Mouse (Mus musculus) CH12.LX (cell line): ENCODE measurements around the gene Dkk3. TPM values are rescaled to one million over a fixed set of nuclear protein-coding genes. Genes with fewer than 3 reads are reported as not detected.

Source experiments
- DNase-seq: peaks from one replicate; pipeline ENCODE4 v3.0.0-alpha.2; 2013; ENCODE audit errors: extremely low read depth
- H3K27ac ChIP-seq: 2 replicates; pipeline ENCODE4 v1.5.1; 2012; ENCODE audit warnings: low read depth, mild to moderate bottlenecking, control low read depth, moderate library complexity; ENCODE audit not compliant: insufficient read depth
- H3K27me3 ChIP-seq: replicated peaks from 2 replicates; pipeline ENCODE3; 2012; ENCODE audit warnings: inconsistent platforms
- H3K36me3 ChIP-seq, 2 experiments: replicated peaks in 1 of 2; 2 replicates each; pipeline versions ENCODE3 to v1.6.1; 2012; ENCODE audit warnings: inconsistent platforms in 1 of 2, low read length in 1 of 2, mild to moderate bottlenecking in 1 of 2, mixed read lengths in 1 of 2, moderate library complexity in 1 of 2; ENCODE audit not compliant: control insufficient read depth in 1 of 2, insufficient read depth in 1 of 2
- H3K4me1 ChIP-seq, 2 experiments: 2 replicates each; pipeline ENCODE4 v1.6.1; 2012; ENCODE audit warnings: inconsistent platforms in 1 of 2, moderate library complexity in 1 of 2; ENCODE audit not compliant: insufficient read depth in 2 of 2, control insufficient read depth in 1 of 2
- H3K4me2 ChIP-seq: 2 replicates; pipeline ENCODE4 v1.6.1; 2012; ENCODE audit warnings: low read depth, mild to moderate bottlenecking, control low read depth; ENCODE audit not compliant: poor library complexity, insufficient read depth, severe bottlenecking
- H3K4me3 ChIP-seq, 3 experiments: fragments of 150-350 bp in 1 of 3; sonication (generic) in 1 of 3; replicated peaks in 1 of 3; 2 replicates each; pipeline versions ENCODE3 to v1.5.1; 2011 to 2012; ENCODE audit warnings: low read depth in 2 of 3, low read length in 2 of 3, mild to moderate bottlenecking in 2 of 3, moderate library complexity in 2 of 3, control low read depth in 1 of 3, improper control_type of control experiment in 1 of 3, inconsistent platforms in 1 of 3, mixed read lengths in 1 of 3; ENCODE audit not compliant: poor library complexity in 1 of 3
- H3K79me2 ChIP-seq: replicated peaks from 2 replicates; pipeline ENCODE4 v1.6.1; 2012; ENCODE audit warnings: mild to moderate bottlenecking, moderate library complexity; ENCODE audit not compliant: control insufficient read depth, poor library complexity, insufficient read depth, severe bottlenecking; ENCODE audit errors: extremely low read depth
- H3K9ac ChIP-seq: 2 replicates; pipeline ENCODE4 v1.6.1; 2012; ENCODE audit warnings: low read depth, mild to moderate bottlenecking, control low read depth, moderate library complexity; ENCODE audit not compliant: insufficient read depth
- H3K9me3 ChIP-seq: replicated peaks from 2 replicates; pipeline ENCODE3; 2012; ENCODE audit warnings: low read length, inconsistent platforms, mixed read lengths
- BHLHE40 ChIP-seq: IDR thresholded peaks from 2 replicates; pipeline ENCODE4 v1.6.1; 2011; ENCODE audit warnings: mild to moderate bottlenecking, low read depth, low read length, improper control_type of control experiment
- CHD1 ChIP-seq: IDR thresholded peaks from 2 replicates; pipeline ENCODE4 v1.6.1; 2012; ENCODE audit warnings: low read depth, low read length, improper control_type of control experiment, inconsistent platforms
- CHD2 ChIP-seq: IDR thresholded peaks from 2 replicates; pipeline ENCODE4 v1.6.1; 2011; ENCODE audit warnings: low read length, improper control_type of control experiment
- CTCF ChIP-seq, 2 experiments: IDR thresholded peaks in 1 of 2; conservative IDR thresholded peaks in 1 of 2; 2 replicates each; pipeline ENCODE4 v1.5.1; 2011 to 2012; ENCODE audit warnings: low read depth in 2 of 2, low read length in 2 of 2, improper control_type of control experiment in 1 of 2, inconsistent platforms in 1 of 2, mild to moderate bottlenecking in 1 of 2, moderate library complexity in 1 of 2
- E2F4 ChIP-seq: IDR thresholded peaks from 2 replicates; pipeline ENCODE4 v1.6.1; 2011; ENCODE audit warnings: low read depth, low read length, improper control_type of control experiment; ENCODE audit not compliant: insufficient replicate concordance
- EP300 ChIP-seq: IDR thresholded peaks from 2 replicates; pipeline ENCODE4 v1.6.1; 2011; ENCODE audit warnings: low read length, improper control_type of control experiment
- ETS1 ChIP-seq: conservative IDR thresholded peaks from 2 replicates; pipeline ENCODE4 v1.6.1; 2012; ENCODE audit warnings: low read depth, mild to moderate bottlenecking, inconsistent platforms, low read length, improper control_type of control experiment, moderate library complexity
- GABPA ChIP-seq: IDR thresholded peaks from 2 replicates; pipeline ENCODE4 v1.6.1; 2012; ENCODE audit warnings: low read depth, low read length, improper control_type of control experiment, inconsistent platforms; ENCODE audit not compliant: insufficient replicate concordance
- IRF4 ChIP-seq: IDR thresholded peaks from 2 replicates; pipeline ENCODE4 v1.6.1; 2014; ENCODE audit warnings: low read depth, mild to moderate bottlenecking, inconsistent platforms, low read length, improper control_type of control experiment
- JUND ChIP-seq: conservative IDR thresholded peaks from 2 replicates; pipeline ENCODE4 v1.6.1; 2011; ENCODE audit warnings: low read depth, low read length, improper control_type of control experiment
- KAT2A ChIP-seq: IDR thresholded peaks from 2 replicates; pipeline ENCODE4 v1.6.1; 2012; ENCODE audit warnings: low read length, improper control_type of control experiment, inconsistent platforms; ENCODE audit not compliant: insufficient replicate concordance
- MAFK ChIP-seq: IDR thresholded peaks from 2 replicates; pipeline ENCODE4 v1.6.1; 2011; ENCODE audit warnings: low read length, improper control_type of control experiment; ENCODE audit not compliant: insufficient replicate concordance
- MAZ ChIP-seq: IDR thresholded peaks from 2 replicates; pipeline ENCODE4 v1.6.1; 2012; ENCODE audit warnings: low read depth, mild to moderate bottlenecking, inconsistent platforms, low read length, improper control_type of control experiment, moderate library complexity
- MXI1 ChIP-seq: IDR thresholded peaks from 2 replicates; pipeline ENCODE4 v1.6.1; 2011; ENCODE audit warnings: mild to moderate bottlenecking, low read depth, low read length, improper control_type of control experiment
- MYC ChIP-seq: IDR thresholded peaks from 2 replicates; pipeline ENCODE4 v1.6.1; 2011; ENCODE audit warnings: low read depth, mild to moderate bottlenecking, improper control_type of control experiment, low read length
- POLR2A ChIP-seq: IDR thresholded peaks from 2 replicates; pipeline ENCODE4 v1.6.1; 2011; ENCODE audit warnings: low read depth, mild to moderate bottlenecking, improper control_type of control experiment, low read length
- RAD21 ChIP-seq: IDR thresholded peaks from 2 replicates; pipeline ENCODE4 v1.6.1; 2011; ENCODE audit warnings: low read depth, mild to moderate bottlenecking, low read length, improper control_type of control experiment, moderate library complexity
- RCOR1 ChIP-seq: conservative IDR thresholded peaks from 2 replicates; pipeline ENCODE4 v1.6.1; 2012; ENCODE audit warnings: low read depth, mild to moderate bottlenecking, inconsistent platforms, low read length, improper control_type of control experiment
- SMC3 ChIP-seq: IDR thresholded peaks from 2 replicates; pipeline ENCODE4 v1.6.1; 2011; ENCODE audit warnings: low read depth, low read length, improper control_type of control experiment
- TBP ChIP-seq: conservative IDR thresholded peaks from 2 replicates; pipeline ENCODE4 v1.6.1; 2011; ENCODE audit warnings: low read depth, low read length, improper control_type of control experiment
- TCF12 ChIP-seq: IDR thresholded peaks from 2 replicates; pipeline ENCODE4 v1.6.1; 2014; ENCODE audit warnings: low read depth, mild to moderate bottlenecking, inconsistent platforms, low read length, improper control_type of control experiment
- USF2 ChIP-seq: conservative IDR thresholded peaks from 2 replicates; pipeline ENCODE4 v1.6.1; 2011; ENCODE audit warnings: low read depth, low read length, improper control_type of control experiment
- ZC3H11A ChIP-seq: IDR thresholded peaks from 2 replicates; pipeline ENCODE4 v1.6.1; 2012; ENCODE audit warnings: low read depth, mild to moderate bottlenecking, inconsistent platforms, low read length, improper control_type of control experiment
- ZKSCAN1 ChIP-seq: IDR thresholded peaks from 2 replicates; pipeline ENCODE4 v1.6.1; 2012; ENCODE audit warnings: low read depth, inconsistent platforms, low read length, improper control_type of control experiment, borderline replicate concordance
- ZMIZ1 ChIP-seq: IDR thresholded peaks from 2 replicates; pipeline ENCODE4 v1.6.1; 2012; ENCODE audit warnings: low read depth, mild to moderate bottlenecking, inconsistent platforms, low read length, improper control_type of control experiment
- ZNF384 ChIP-seq: IDR thresholded peaks from 2 replicates; pipeline ENCODE4 v1.6.1; 2012; ENCODE audit warnings: low read depth, low read length, improper control_type of control experiment, inconsistent platforms
- dilution Hi-C: fragments of 300-500 bp; cut with MboI; formaldehyde crosslinking; loops from 2 replicates; pipeline ENCODE4 v1.14.3; 2020; ENCODE audit warnings: low sequenced_read_pairs; ENCODE audit not compliant: extremely low pct_unique_long_range_greater_than_20kb, extremely low pct_ligation_motif_present
- in situ Hi-C: fragments of 300-500 bp; cut with MboI; formaldehyde crosslinking; loops from 3 replicates; pipeline ENCODE4 v1.14.3; 2019; ENCODE audit warnings: low sequenced_read_pairs, low pct_ligation_motif_present, low pct_unique_long_range_greater_than_20kb, mixed read lengths
- polyA plus RNA-seq: library from polyadenylated mRNA; unstranded; fragments of >175 nt; gene quantifications from 2 replicates; pipeline ENCODE4 v1.2.1, GENCODE M21; 2012; ENCODE audit warnings: low read depth; ENCODE audit not compliant: insufficient read length
- total RNA-seq, 2 experiments: library from RNA; depleted of rRNA; stranded (reverse); fragments of 300-350 nt in 1 of 2; fragments of >200 nt in 1 of 2; gene quantifications; 2 replicates each; pipeline ENCODE4 v1.2.3; 2012 to 2014

Dkk3 gene
- total and polyA plus RNA-seq, 3 experiments, result 0.38 to 0.55 (median 0.54) TPM

- Histone ChIP-seq H3K4me3 (no peak overlapping the region), H3K27ac (no peak overlapping the region), H3K9me3 (peaks cover 7% of the 10 kb centered on the region), H3K79me2 (no peaks in the 10 kb centered on the region), H3K4me1 (peaks cover 5 to 19% of the 10 kb centered on the region in 2 experiments; a peak in 3 of 4 replicates), H3K36me3 (no peaks in the 10 kb centered on the region), H3K27me3 (peaks cover 9% of the 10 kb centered on the region), H3K9ac (no peak overlapping the region), H3K4me2 (no peak overlapping the region)
- in situ Hi-C loops, result no loop called here
- dilution Hi-C loops, result no loop called here
- TF ChIP-seq POLR2A (no peak), EP300 (no peak), ETS1 (no peak), SMC3 (no peak), IRF4 (no peak), USF2 (no peak), MAZ (no peak), TCF12 (no peak), GABPA (no peak), ZC3H11A (no peak), CHD2 (no peak), RCOR1 (no peak), KAT2A (no peak), CHD1 (no peak), MYC (no peak), ZKSCAN1 (no peak), RAD21 (no peak)
- no peak for DNase-seq
Observed at GRCm38 (mm10) chr7:112203937-112204336, 45.1 kb upstream of the Dkk3 start.

- in situ Hi-C loops, result no loop called here
- TF ChIP-seq CHD2 (no peak), MAFK (no peak), MYC (no peak), POLR2A (no peak), SMC3 (no peak), MXI1 (no peak), ZNF384 (no peak), TBP (no peak), USF2 (no peak), CTCF (conservative IDR thresholded peaks at IDR 0.05 in 1 of 2, IDR thresholded peaks at IDR 0.05 in 1 of 2; ENCODE audit: low read depth in 2 of 2, low read length in 2 of 2) (no peak), BHLHE40 (no peak), ZMIZ1 (no peak), E2F4 (no peak), JUND (no peak), KAT2A (no peak)
- Histone ChIP-seq H3K36me3 (no peaks in the 10 kb centered on the region), H3K4me2 (no peak overlapping the region), H3K4me1 (peaks cover 5 to 19% of the 10 kb centered on the region in 2 experiments; a peak in 3 of 4 replicates), H3K4me3 (no peak overlapping the region), H3K27ac (no peak overlapping the region), H3K79me2 (no peaks in the 10 kb centered on the region), H3K9me3 (peaks cover 7% of the 10 kb centered on the region), H3K9ac (no peak overlapping the region), H3K27me3 (peaks cover 12% of the 10 kb centered on the region)
- dilution Hi-C loops, result no loop called here
- DNase-seq, result no peak
Observed at GRCm38 (mm10) chr7:112202843-112203242, 44.0 kb upstream of the Dkk3 start.
